Mouse (Mus musculus) gastrocnemius, postnatal 25 days (tissue): Measurements from ENCODE around the gene Ndufa3. TPM values are rescaled to one million over a fixed set of nuclear protein-coding genes. Genes with fewer than 3 reads are reported as not detected.
"Not testable (repeated sequence)": the region's sequence is repeated elsewhere in the genome, so short reads cannot be mapped to it uniquely, and the experiment has no call there.

ENCODE experiments used
- DNase-seq: peaks from one replicate; pipeline ENCODE4 v3.0.0; 2022
- long read RNA-seq, 2 experiments: library from polyadenylated mRNA; stranded (forward); transcript quantifications; one replicate each; pipeline ENCODE4 v2.0.0; 2021
- total RNA-seq, 2 experiments: library from RNA; stranded (reverse); gene quantifications; 1 replicate in 1 of 2; 2 replicates in 1 of 2; pipeline ENCODE4 v1.2.3; 2021

Ndufa3 gene
- total RNA-seq: 100 to 1,000 TPM; 951 to 953 TPM
- long read RNA-seq, experiment 1, transcript Ndufa3-204 (4 exons, 343 nt): minor isoform, 22 of 1,607 reads
- long read RNA-seq, experiment 1, transcript Ndufa3-201 (4 exons, 515 nt): major isoform, 1,433 of 1,607 reads
- long read RNA-seq, experiment 1, partial matches to known transcripts: 141 of 1,607 reads
- long read RNA-seq, experiment 1, other reads (novel, unspliced or antisense): 7 of 1,607 reads
- long read RNA-seq, experiment 2, transcript Ndufa3-201 (4 exons, 515 nt): major isoform, 845 of 946 reads
- long read RNA-seq, experiment 2, transcript Ndufa3-204 (4 exons, 343 nt): minor isoform, 9 of 946 reads
- long read RNA-seq, experiment 2, partial matches to known transcripts: 87 of 946 reads
- long read RNA-seq, experiment 2, other reads (novel, unspliced or antisense): 3 of 946 reads

GRCm38 (mm10) chr7:3617242-3617995 lies at the start of gene Ndufa3:
TSS of gene Ndufa3 (plus strand) at chr7:3617373.
- peak; percentile 86 for DNase-seq

GRCm38 (mm10) chr7:3569725-3570124 lies 47.4 kb upstream of the Ndufa3 start:
- DNase-seq: no peak

- not testable (repeated sequence) for DNase-seq
These were observed 46.6 kb upstream of the Ndufa3 start for GRCm38 (mm10) chr7:3570580-3570979.

GRCm38 (mm10) chr7:3571847-3572246 lies 45.3 kb upstream of the Ndufa3 start:
- no peak for DNase-seq

- no peak for DNase-seq
These were observed 43.0 kb upstream of the Ndufa3 start for GRCm38 (mm10) chr7:3574216-3574615.

- no peak for DNase-seq
These were observed 40.6 kb upstream of the Ndufa3 start for GRCm38 (mm10) chr7:3576354-3577124.

GRCm38 (mm10) chr7:3578196-3578595 lies 39.0 kb upstream of the Ndufa3 start:
- no peak for DNase-seq

- no peak for DNase-seq
These were observed 38.1 kb upstream of the Ndufa3 start for GRCm38 (mm10) chr7:3578952-3579546.

GRCm38 (mm10) chr7:3580029-3580428 lies 37.1 kb upstream of the Ndufa3 start:
- no peak for DNase-seq

GRCm38 (mm10) chr7:3585763-3586162 lies 31.4 kb upstream of the Ndufa3 start:
- DNase-seq: no peak

GRCm38 (mm10) chr7:3586255-3586654 lies 30.9 kb upstream of the Ndufa3 start:
- DNase-seq: no peak

- no peak for DNase-seq
These were observed 29.9 kb upstream of the Ndufa3 start for GRCm38 (mm10) chr7:3587292-3587691.

- DNase-seq: no peak
These were observed 26.6 kb upstream of the Ndufa3 start for GRCm38 (mm10) chr7:3590550-3590949.

GRCm38 (mm10) chr7:3591534-3591933 lies 25.6 kb upstream of the Ndufa3 start:
- no peak for DNase-seq

GRCm38 (mm10) chr7:3593855-3594254 lies 23.3 kb upstream of the Ndufa3 start:
- no peak for DNase-seq

GRCm38 (mm10) chr7:3594686-3595085 lies 22.5 kb upstream of the Ndufa3 start:
- no peak for DNase-seq

GRCm38 (mm10) chr7:3595146-3595545 lies 22.0 kb upstream of the Ndufa3 start:
- no peak for DNase-seq

GRCm38 (mm10) chr7:3597755-3598154 lies 19.4 kb upstream of the Ndufa3 start:
- DNase-seq: not testable (repeated sequence)

- DNase-seq: no peak
These were observed 16.1 kb upstream of the Ndufa3 start for GRCm38 (mm10) chr7:3601119-3601518.

- no peak for DNase-seq
These were observed 10.4 kb upstream of the Ndufa3 start for GRCm38 (mm10) chr7:3606798-3607197.

GRCm38 (mm10) chr7:3607391-3607790 lies 9.8 kb upstream of the Ndufa3 start:
- DNase-seq: no peak

- DNase-seq: no peak
These were observed 8.5 kb upstream of the Ndufa3 start for GRCm38 (mm10) chr7:3608668-3609067.
